Mouse (Mus musculus) kidney, embryonic 14.5 days (tissue): ENCODE results near the gene Rad54l2. TPM values are rescaled to one million over a fixed set of nuclear protein-coding genes. Genes with fewer than 3 reads are reported as not detected.

Experiments
- ATAC-seq: fragments of 200-750 bp; cut with Nextera tagmentation; 2 replicates; pipeline ENCODE4 v1.8.0; 2017; ENCODE audit warnings: moderate number of reproducible peaks, mild to moderate bottlenecking, moderate TSS enrichment, moderate library complexity; ENCODE audit not compliant: low FRiP score, low TSS enrichment
- H3K27ac ChIP-seq: fragments of 300-500 bp; sonication (generic); 2 replicates; pipeline ENCODE4 v1.5.1; 2014; ENCODE audit warnings: low read depth, mild to moderate bottlenecking, low read length, moderate library complexity, mixed read lengths
- H3K27me3 ChIP-seq: fragments of 300-500 bp; sonication (generic); 2 replicates; pipeline ENCODE4 v1.6.1; 2014; ENCODE audit warnings: mild to moderate bottlenecking, low read length; ENCODE audit not compliant: control insufficient read depth, insufficient read depth
- H3K36me3 ChIP-seq: fragments of 300-500 bp; sonication (generic); 2 replicates; pipeline ENCODE4 v1.6.1; 2014; ENCODE audit warnings: low read length, mixed read lengths; ENCODE audit not compliant: control insufficient read depth, insufficient read depth
- H3K4me1 ChIP-seq: fragments of 300-500 bp; sonication (generic); 2 replicates; pipeline ENCODE4 v1.6.1; 2014; ENCODE audit warnings: low read length, mixed read lengths; ENCODE audit not compliant: control insufficient read depth, insufficient read depth
- H3K4me2 ChIP-seq: fragments of 300-500 bp; sonication (generic); replicated peaks from 2 replicates; pipeline ENCODE4 v1.6.1; 2014; ENCODE audit warnings: low read depth, mild to moderate bottlenecking, low read length
- H3K4me3 ChIP-seq: fragments of 300-500 bp; sonication (generic); 2 replicates; pipeline ENCODE4 v1.5.1; 2014; ENCODE audit warnings: mild to moderate bottlenecking, low read length
- H3K9ac ChIP-seq: fragments of 300-500 bp; sonication (generic); 2 replicates; pipeline ENCODE4 v1.6.1; 2014; ENCODE audit warnings: low read depth, mild to moderate bottlenecking, low read length, moderate library complexity
- H3K9me3 ChIP-seq: fragments of 300-500 bp; sonication (generic); 2 replicates; pipeline ENCODE4 v1.6.1; 2016; ENCODE audit warnings: low read length; ENCODE audit not compliant: control insufficient read depth
- WGBS: fragments of 180-500 bp; shearing (Covaris S2); extraction: QIAGEN DNeasy Blood & Tissue Kit; methylation state at CpG from one replicate; pipeline ENCODE4 v1.1.7; 2014; 5-methylcytosine and 5-hydroxymethylcytosine counted together
- polyA plus RNA-seq: library from polyadenylated mRNA; unstranded; fragments of >200 nt; fragmentation: Nextera tagmentation; extraction: Ambion mirVana; gene quantifications from 2 replicates; pipeline ENCODE4 v1.2.1, GENCODE M21; 2014

Rad54l2 gene
- polyA plus RNA-seq, 1 experiment from 2014 or later: 7.5 TPM

DNA sequence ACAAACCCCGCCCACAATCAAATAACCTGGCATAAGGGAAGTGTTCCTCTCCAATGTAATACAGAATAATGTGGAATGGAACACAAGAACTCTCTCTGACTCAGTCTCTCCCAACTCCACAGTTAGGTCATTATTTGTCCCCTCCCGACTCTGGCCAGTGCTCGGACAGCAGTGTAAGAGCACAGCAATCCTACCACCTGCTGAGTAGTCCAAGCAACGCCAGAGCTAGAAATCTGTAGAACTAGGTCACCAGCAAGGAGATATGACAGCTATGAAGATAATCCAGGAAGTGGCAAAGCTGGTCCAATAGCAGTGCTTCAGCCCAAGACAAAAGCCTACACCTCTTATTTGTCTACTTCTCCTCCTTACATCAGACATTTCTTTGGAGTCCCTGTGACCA is 112.4 kb downstream of the Rad54l2 start:
- Histone ChIP-seq H3K27me3 (no peaks in the 10 kb centered on the region), H3K4me3 (no peak overlapping the region), H3K36me3 (peaks cover 44% of the 10 kb centered on the region), H3K4me1 (no peaks in the 10 kb centered on the region), H3K4me2 (no peak overlapping the region), H3K9ac (no peak overlapping the region), H3K27ac (no peak overlapping the region), H3K9me3 (no peaks in the 10 kb centered on the region)
- WGBS: 85% methylated on average over 4 of the region's 4 CpGs
- no peak for ATAC-seq

DNA sequence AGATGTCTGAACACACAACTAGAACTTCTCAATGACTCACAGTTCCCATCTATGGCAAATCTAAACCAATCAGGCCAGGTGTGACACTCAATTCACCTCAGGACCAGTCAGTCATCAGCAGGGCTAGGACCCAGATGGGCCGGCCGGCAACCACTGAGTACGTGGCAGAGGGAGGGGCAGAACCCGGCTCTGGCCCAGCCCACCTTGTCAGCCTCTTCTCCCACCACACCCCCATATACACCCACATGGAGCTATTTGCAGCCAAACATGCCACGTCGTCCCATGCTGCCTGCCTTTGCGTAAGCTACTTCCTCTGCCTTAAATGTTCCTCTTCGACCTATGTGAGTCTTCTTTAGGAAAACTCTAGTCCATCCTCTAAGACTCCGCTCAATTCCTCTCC is 113.0 kb downstream of the Rad54l2 start:
- peaks cover 44% of the 10 kb centered on the region for H3K36me3 ChIP-seq
- H3K27ac ChIP-seq: no peak overlapping the region
- H3K9me3 ChIP-seq: no peaks in the 10 kb centered on the region
- no peaks in the 10 kb centered on the region for H3K4me1 ChIP-seq
- no peaks in the 10 kb centered on the region for H3K27me3 ChIP-seq
- H3K9ac ChIP-seq: no peak overlapping the region
- WGBS: 76% methylated on average over 8 of the region's 9 CpGs
- no peak overlapping the region for H3K4me3 ChIP-seq
- peak; percentile 41 for ATAC-seq
- H3K4me2 ChIP-seq: no peak overlapping the region

DNA sequence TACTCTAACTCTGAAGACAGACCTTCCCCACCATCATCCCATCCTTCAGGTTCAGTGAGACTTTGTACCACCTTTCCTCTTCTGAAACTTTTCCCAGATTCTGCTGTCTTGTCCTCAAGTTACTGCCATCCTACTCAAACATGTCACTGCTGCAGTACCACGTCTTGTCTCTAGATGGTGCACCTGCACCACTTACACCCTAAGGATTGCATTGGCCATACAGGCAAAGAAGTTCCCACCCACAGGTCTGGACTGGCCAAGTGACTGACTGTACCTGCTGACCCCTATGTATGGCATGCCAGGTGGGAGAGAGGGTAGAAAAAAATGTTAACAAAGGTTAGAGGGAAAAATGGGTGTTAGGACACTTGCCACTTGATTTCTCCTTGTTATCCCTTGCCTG is 113.5 kb downstream of the Rad54l2 start:
- WGBS: 0% methylated on average over 1 of the region's 1 CpGs
- Histone ChIP-seq H3K27me3 (no peaks in the 10 kb centered on the region), H3K4me3 (no peak overlapping the region), H3K9ac (no peak overlapping the region), H3K9me3 (no peaks in the 10 kb centered on the region), H3K4me1 (no peaks in the 10 kb centered on the region), H3K27ac (no peak overlapping the region), H3K4me2 (no peak overlapping the region), H3K36me3 (peaks cover 40% of the 10 kb centered on the region)
- peak; percentile 82 for ATAC-seq

GRCm38 (mm10) chr9:106673860-106674259 is 115.1 kb downstream of the Rad54l2 start:
- Histone ChIP-seq H3K9ac (no peak overlapping the region), H3K4me3 (no peak overlapping the region), H3K4me2 (no peak overlapping the region), H3K27me3 (no peaks in the 10 kb centered on the region), H3K4me1 (no peaks in the 10 kb centered on the region), H3K27ac (no peak overlapping the region), H3K9me3 (no peaks in the 10 kb centered on the region), H3K36me3 (peaks cover 37% of the 10 kb centered on the region)
- WGBS: 67% methylated on average over 2 of the region's 2 CpGs
- ATAC-seq: no peak

GRCm38 (mm10) chr9:106664856-106665255 is 124.1 kb downstream of the Rad54l2 start:
- Histone ChIP-seq H3K4me1 (no peaks in the 10 kb centered on the region), H3K27me3 (no peaks in the 10 kb centered on the region), H3K9ac (no peak overlapping the region), H3K4me2 (no peak overlapping the region), H3K4me3 (no peak overlapping the region), H3K36me3 (peaks cover 61% of the 10 kb centered on the region), H3K27ac (no peak overlapping the region), H3K9me3 (no peaks in the 10 kb centered on the region)
- no peak for ATAC-seq
- WGBS: 86% methylated on average over 6 of the region's 6 CpGs

GRCm38 (mm10) chr9:106664433-106664832 is 124.6 kb downstream of the Rad54l2 start:
- Histone ChIP-seq H3K4me2 (no peak overlapping the region), H3K4me3 (no peak overlapping the region), H3K27me3 (no peaks in the 10 kb centered on the region), H3K27ac (no peak overlapping the region), H3K9me3 (no peaks in the 10 kb centered on the region), H3K36me3 (peaks cover 64% of the 10 kb centered on the region), H3K9ac (no peak overlapping the region), H3K4me1 (no peaks in the 10 kb centered on the region)
- ATAC-seq: no peak
- WGBS: 87% methylated on average over 4 of the region's 4 CpGs

- no peak overlapping the region for H3K4me3 ChIP-seq
These were observed 125.8 kb downstream of the Rad54l2 start for GRCm38 (mm10) chr9:106663200-106663599.

GRCm38 (mm10) chr9:106659935-106660334 is 129.1 kb downstream of the Rad54l2 start:
- no peak for ATAC-seq
- Histone ChIP-seq H3K9ac (no peak overlapping the region), H3K9me3 (no peaks in the 10 kb centered on the region), H3K36me3 (peaks cover 48% of the 10 kb centered on the region), H3K4me2 (no peak overlapping the region), H3K4me1 (0 out of 2 replicates have a peak, but pooled peaks cover 3% of the 10 kb centered on the region), H3K27ac (no peak overlapping the region), H3K4me3 (no peak overlapping the region), H3K27me3 (peaks cover 7% of the 10 kb centered on the region)
- WGBS: 92% methylated on average over 1 of the region's 1 CpGs

More at GRCm38 (mm10) chr9:106663200-106663599, 125.8 kb downstream of the Rad54l2 start:
- ATAC-seq: no peak
- 61% methylated on average over 6 of the region's 6 CpGs for WGBS
- Histone ChIP-seq H3K9ac (no peak overlapping the region), H3K27me3 (no peaks in the 10 kb centered on the region), H3K4me1 (no peaks in the 10 kb centered on the region), H3K4me2 (no peak overlapping the region), H3K27ac (no peak overlapping the region), H3K9me3 (no peaks in the 10 kb centered on the region), H3K36me3 (peaks cover 67% of the 10 kb centered on the region)

GRCm38 (mm10) chr9:106659441-106659840 is 129.6 kb downstream of the Rad54l2 start:
- 77% methylated on average over 7 of the region's 7 CpGs for WGBS
- no peak overlapping the region for H3K27ac ChIP-seq
- H3K27me3 ChIP-seq: peaks cover 12% of the 10 kb centered on the region
- no peaks in the 10 kb centered on the region for H3K9me3 ChIP-seq
- 0 out of 2 replicates have a peak, but pooled peaks cover 3% of the 10 kb centered on the region for H3K4me1 ChIP-seq
- H3K9ac ChIP-seq: no peak overlapping the region
- H3K4me3 ChIP-seq: no peak overlapping the region
- peaks cover 44% of the 10 kb centered on the region for H3K36me3 ChIP-seq
- no peak overlapping the region for H3K4me2 ChIP-seq
- ATAC-seq: no peak
